Mouse (Mus musculus) thymus, adult 2 months (tissue): ENCODE data around the gene Hjurp.

Experiments
- CTCF ChIP-seq: fragments of 200-500 bp; IDR thresholded peaks from 2 replicates; pipeline ENCODE4 v1.5.1; 2012; ENCODE audit warnings: mild to moderate bottlenecking, control low read depth, low read length, moderate library complexity, borderline replicate concordance; ENCODE audit not compliant: control insufficient read depth, poor library complexity, insufficient read depth; ENCODE audit errors: extremely low read depth
- POLR2A ChIP-seq: fragments of 200-500 bp; IDR thresholded peaks from 2 replicates; pipeline ENCODE4 v1.6.1; 2012; ENCODE audit warnings: mild to moderate bottlenecking, low read length, control low read depth, moderate library complexity; ENCODE audit not compliant: control insufficient read depth, poor library complexity, insufficient read depth; ENCODE audit errors: extremely low read depth

GRCm38 (mm10) chr1:88304261-88304985, 27.0 kb upstream of the Hjurp start:
- TF ChIP-seq POLR2A (no peak), CTCF (no peak)
